Mouse (Mus musculus): ENCODE results near the gene Atg9a. TPM values are rescaled to one million over a fixed set of nuclear protein-coding genes. Genes with fewer than 3 reads are reported as not detected.
"Not testable (repeated sequence)": the region's sequence is repeated elsewhere in the genome, so short reads cannot be mapped to it uniquely, and the experiment has no call there.

The Atg9a gene
- total RNA-seq (2017): 6.8 and 8.5 TPM in 2 replicates

DNA sequence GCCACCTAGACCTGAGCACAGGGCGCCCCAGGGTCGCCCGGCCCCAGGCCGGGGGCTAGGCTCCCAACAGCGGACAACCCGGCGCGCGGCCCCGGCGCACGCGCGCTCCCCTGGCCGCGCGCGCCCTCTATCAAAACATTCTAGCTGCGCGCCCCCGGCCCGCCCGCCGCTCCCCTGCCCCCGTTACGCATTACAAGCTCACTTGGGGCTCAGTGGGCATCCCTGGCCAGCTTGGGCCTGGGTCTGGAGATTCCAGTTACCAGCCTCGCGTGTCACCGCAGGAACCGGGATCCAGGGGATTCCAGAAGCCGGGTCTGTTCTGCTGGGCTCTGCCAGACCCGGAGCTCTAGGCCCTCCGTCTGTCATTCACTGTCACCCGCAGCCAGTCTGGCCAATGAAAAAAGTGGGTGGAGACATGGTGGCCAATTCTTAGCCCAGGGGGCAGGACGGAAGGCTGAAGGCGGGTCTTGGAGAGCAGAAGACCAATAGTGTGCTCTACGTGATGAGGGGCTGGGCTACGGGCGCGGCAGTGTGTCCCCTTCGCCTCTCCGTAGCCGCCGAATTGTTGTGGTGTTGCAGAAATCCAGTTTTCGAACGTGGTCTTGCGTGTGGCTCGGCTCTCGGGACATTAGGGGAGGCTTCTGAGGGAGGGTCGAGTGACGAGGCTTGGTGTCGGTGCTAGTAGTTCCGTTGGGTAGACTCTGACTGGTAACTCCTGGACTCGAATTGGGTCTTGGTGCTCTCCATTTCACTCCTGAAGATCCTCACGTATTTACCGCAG lies at the start of gene Atg9a, which contains the start of gene Ankzf1:
Gene Atg9a, minus strand, starts transcription at position 575 of the 781 bp plus-strand sequence.
Gene Ankzf1, plus strand, starts transcription at position 530 of the 781 bp plus-strand sequence.
- ATAC-seq (replicated peaks; ENCODE audit: low read depth, poor library complexity, severe bottlenecking): peak; percentile 91

DNA sequence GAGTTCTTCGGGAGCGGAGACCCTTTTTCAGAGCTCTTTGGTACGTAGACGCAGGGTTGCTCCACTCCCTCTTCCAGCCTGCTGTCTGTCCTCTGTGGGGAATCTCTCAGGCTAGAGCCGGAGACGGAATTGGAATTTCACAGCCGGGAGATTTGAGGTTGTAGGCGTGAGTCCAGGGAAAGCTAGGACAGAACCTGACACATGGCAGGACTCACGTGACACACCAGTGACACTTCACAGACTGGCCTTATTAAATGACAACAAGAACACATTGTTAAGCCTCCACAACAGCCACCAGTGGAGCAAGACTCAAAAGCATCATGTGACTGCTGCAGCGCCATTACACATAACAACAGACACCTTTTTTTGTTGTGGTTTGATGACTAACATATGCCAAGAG lies 47.6 kb upstream of the Atg9a start:
- ATAC-seq (replicated peaks; ENCODE audit: low read depth, poor library complexity, severe bottlenecking): no peak

DNA sequence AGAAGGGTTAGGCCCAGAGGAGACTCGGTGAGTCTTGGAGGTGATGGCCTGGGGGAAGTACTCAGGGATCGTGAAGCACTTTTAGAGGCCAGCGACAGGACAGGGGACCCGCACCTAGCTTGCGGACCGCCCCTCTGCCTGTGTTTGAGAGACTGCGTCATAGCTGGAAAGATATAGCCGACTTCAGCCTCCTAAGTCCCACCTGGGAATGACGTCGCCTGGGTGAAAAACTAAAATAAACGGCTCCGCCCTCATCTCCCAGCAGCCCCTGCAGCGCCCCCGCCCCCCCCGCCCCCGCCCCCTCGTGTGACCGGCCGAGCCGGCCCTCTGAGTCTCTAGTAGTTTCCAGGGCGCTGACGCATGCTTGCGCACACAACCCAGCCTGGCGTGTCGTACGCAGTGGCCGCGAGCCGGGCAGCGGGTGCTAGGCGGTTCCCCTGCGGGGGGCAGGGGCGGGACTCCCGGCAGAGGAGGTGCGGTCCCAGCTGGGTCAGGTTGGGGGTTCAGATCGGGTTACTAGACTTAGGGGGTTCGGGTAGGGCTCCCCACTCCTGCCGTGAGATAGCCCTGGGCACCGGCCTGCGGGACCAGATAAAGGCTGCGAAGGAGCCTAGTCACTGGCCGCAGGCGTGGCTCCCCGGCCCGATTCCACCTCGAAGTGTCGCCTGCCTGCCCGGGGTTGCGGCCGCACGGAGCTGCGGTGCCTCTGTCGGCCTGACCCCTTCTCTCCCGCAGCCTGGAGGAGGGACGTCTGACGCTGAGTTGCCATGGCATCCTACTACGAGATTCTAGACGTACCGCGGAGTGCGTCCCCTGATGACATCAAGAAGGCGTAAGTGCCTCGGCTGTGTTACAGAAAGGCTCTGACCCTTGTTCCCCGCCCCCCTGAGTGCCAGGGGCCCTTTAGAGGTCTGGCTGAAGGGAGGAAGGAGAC lies 44.4 kb upstream of the Atg9a start, which contains the start of gene Dnajb2:
Gene Dnajb2, plus strand, starts transcription at position 290 of the 934 bp plus-strand sequence.
- peak; percentile 66 for ATAC-seq (replicated peaks; ENCODE audit: low read depth, poor library complexity, severe bottlenecking)

DNA sequence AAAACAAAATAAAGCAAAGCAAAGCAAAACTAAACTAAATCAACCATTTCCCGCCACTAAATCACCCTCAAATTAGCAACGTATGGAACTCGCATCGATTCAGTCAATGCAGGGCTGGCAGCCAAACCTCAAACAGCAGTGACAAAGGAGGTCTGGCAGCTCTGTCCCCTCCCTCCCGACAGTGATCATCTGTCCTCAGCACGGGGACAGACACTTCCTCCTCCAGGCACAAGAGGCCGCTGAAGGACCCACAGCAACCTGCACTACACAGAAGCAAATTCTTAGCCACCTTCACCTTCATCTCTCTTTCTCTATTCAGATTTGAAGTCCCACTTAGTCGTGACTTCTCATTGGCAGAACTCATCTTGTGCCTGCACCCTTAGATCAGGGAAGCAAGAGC lies 42.6 kb upstream of the Atg9a start:
- peak; percentile 75 for ATAC-seq (replicated peaks; ENCODE audit: low read depth, poor library complexity, severe bottlenecking)

DNA sequence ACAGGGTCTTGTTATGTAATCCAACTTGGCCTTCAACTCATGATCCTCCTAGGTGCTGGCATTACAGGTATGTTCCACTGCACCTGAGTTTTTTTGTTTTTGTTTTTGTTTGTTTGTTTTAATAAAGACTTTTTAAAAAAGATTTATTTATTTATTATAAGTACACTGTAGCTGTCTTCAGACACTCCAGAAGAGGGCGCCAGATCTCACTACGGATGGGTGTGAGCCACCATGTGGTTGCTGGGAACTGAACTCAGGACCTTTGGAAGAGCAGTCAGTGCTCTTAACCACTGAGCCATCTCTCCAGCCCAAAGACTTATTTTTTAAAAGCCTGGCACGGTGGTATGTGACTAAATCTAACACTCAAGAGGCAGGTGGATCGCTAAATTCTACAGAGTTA lies 40.5 kb upstream of the Atg9a start:
- not testable (repeated sequence) for ATAC-seq (replicated peaks; ENCODE audit: low read depth, poor library complexity, severe bottlenecking)

DNA sequence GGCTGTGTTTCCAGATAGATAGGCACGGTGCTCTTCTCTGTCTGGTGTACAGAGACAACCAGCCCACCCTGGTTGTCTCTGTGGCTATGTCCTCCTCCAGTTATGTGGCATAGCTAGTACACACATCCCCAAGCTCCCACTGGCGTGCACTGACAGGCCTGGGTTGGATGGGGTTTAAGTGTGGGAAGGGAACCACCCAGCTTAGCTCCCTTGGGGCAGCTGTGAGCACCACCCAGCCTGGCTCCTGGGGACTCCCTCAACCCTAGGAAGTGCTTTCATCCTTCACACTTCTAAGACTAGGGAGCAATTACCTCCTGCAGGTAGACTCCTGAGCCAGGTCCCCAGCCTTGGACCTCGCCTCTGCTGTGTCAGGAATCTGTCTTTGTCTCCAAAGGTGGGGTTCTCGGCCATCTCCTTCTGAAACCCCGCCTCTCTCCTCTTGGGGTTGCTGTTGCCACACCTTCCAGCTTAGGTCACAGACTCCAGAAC lies 39.7 kb upstream of the Atg9a start, which contains the start of gene A630095N17Rik:
Gene A630095N17Rik, minus strand, starts transcription at position 439 of the 489 bp plus-strand sequence.
- no peak for ATAC-seq (replicated peaks; ENCODE audit: low read depth, poor library complexity, severe bottlenecking)

DNA sequence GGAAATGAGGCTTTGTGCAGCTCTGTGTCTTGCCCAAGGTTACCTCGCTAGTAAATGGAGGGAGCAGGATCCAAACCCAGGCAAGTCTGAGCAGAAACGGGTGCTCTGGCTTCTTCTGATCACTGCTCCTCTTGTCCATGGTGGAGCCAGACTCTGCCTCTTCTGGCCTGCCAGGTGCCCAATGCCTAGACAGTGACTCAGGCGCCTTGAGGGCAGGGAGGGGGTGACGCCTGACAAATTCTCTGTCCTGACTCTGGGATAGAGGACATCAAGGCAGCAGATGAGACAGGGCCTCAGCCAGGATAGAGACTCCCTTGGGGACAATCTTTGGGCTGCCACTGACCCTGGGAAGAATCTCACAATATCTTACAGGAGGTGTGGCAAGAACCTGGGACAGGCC lies 39.2 kb upstream of the Atg9a start:
- ATAC-seq (replicated peaks; ENCODE audit: low read depth, poor library complexity, severe bottlenecking): no peak

DNA sequence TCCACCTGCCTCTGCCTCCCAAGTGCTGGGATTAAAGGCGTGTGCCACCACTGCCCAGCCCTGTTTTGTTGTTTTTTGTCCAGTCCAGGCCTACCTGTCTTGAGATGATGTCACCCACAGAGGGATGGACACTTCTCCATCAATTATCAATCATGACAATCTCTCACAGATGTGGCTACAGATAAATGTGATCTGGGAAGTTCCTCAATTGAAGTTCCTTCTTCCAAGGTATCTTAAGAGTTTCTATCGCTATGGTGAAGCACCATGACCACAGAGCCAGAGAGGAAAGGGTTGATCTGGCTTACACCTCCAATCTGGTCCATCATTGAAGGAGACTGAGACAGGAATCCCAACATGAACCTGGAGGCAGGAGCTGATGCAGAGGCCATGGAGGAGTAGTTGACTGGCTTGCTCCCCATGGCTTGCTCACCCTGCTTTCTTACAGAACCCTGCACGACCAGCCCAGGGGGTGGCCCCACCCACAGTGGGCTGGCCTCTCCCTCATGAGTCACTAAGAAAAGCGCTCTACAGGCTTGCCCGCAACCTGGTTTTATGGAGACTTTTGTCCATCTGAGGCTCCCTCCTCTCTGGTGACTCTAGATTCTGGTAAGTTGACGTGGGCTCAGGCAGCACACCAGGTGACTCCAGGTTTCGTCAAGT lies 38.5 kb upstream of the Atg9a start:
- ATAC-seq (replicated peaks; ENCODE audit: low read depth, poor library complexity, severe bottlenecking): peak; percentile 10; the same call in 1 of the 2 replicates

DNA sequence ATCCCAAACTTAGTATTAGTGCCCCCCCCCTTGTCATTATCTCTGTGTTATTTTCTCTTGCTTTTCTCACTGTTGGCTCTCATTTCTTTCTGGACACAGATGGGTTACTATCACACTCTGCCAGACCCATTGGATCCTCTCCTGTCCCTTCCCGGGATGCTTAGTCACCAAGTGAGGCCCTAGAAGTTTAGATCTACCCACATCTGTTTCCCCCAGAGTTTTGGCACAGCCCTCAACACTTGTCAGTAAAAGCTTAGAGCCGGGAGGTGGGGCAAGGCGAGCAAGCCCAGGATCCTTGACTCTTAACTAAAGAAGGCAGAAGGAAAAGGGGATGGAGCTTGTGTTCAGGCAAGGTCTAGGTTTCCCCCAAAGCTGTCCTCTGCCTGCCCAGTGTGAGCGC lies 37.2 kb upstream of the Atg9a start:
- ATAC-seq (replicated peaks; ENCODE audit: low read depth, poor library complexity, severe bottlenecking): peak; percentile 81

DNA sequence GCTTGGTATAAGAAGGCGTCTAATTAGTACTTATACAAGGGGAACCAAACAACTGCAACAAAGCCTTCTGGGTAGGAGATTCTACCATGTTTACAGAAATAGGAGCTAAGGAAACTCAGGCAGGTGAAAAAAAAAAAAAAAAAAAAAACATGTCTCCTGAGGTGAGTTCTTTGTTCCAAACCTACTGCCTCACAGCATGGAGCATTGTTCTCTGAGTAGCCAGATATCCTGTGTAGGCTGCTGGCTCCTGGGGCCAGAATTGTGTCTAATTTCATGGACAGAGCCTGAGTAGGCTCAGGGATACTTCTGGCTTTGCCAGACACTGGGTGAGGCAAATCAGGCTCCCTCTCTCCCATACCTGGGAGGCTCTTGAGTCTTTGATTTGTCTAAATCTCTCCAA lies 35.7 kb upstream of the Atg9a start:
- ATAC-seq (replicated peaks; ENCODE audit: low read depth, poor library complexity, severe bottlenecking): no peak

DNA sequence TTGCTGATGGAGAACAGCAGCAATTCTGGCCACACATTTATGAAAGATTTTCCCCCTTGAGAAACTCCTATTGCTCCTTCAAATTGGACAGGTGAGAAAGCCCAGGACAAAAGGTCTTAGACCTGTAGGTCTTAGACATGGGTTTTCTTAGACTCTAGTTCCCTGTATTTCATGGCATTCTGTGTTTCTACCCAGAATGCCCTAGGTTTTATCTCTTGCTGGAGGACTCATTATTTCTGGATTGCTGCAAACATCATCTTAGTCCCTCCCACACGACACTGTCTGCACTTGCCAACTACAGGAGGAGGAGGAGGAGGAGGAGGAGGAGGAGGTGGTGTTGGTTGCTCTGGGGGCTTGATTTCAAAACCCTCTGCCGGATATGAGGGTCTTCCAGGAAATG lies 34.1 kb upstream of the Atg9a start:
- no peak for ATAC-seq (replicated peaks; ENCODE audit: low read depth, poor library complexity, severe bottlenecking)

DNA sequence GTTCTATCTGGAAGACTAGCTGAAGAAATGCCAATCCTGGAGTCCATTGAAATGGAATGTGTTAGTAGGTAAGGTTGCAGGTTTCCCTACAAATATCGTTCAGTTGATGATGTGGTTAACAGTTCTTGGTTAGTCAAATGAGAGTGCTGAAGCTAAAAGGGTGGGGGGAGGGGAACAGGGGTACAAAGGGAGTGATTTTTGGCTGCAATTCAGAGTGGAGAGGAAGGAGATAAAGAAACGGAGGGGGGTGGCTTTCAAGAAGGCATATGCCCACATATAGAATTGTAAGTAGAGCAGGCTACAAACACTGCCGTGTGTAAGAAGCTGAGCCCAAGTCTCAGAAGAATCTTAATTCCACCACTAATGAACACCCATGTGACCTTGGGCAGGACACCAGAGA lies 33.5 kb upstream of the Atg9a start:
- no peak for ATAC-seq (replicated peaks; ENCODE audit: low read depth, poor library complexity, severe bottlenecking)

DNA sequence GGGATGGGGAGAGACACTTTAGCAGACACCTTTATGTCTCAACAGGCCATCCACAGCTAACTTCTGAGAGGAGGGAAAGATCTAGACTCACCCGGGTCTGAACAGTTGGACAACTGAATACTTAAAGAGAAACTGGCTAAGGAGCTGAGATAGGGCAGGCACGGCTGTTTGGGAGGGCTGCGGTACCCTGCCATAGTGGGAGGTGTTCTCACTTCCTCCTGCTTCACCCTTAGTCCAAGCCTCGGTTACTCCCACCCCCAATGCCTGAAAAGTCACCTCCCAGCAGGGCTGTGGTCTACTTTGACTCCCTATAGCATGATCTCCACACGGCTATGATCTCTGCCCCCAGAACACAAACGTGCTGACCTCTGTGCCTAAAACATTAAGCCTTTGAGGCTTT lies 31.5 kb upstream of the Atg9a start:
- peak; percentile 65 for ATAC-seq (replicated peaks; ENCODE audit: low read depth, poor library complexity, severe bottlenecking)

DNA sequence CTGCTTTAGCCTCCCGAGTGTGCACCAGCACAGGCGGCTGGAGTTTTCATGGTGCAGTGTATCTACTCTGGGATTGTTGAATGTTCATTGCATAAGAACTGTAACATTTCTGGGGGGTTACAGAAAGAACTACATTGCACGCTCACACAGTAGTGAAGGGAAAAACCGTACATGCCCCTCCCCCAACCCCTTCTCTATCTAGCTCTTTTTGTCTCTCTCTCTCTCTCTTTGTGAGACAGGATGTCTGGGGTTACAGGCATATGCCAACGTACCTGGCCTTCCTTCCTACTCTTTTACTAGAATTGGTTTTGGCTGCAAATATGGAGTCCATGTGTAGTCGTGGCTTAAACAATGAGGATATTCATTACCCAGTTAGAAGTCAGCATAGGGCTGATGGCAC lies 30.9 kb upstream of the Atg9a start:
- ATAC-seq (replicated peaks; ENCODE audit: low read depth, poor library complexity, severe bottlenecking): no peak

DNA sequence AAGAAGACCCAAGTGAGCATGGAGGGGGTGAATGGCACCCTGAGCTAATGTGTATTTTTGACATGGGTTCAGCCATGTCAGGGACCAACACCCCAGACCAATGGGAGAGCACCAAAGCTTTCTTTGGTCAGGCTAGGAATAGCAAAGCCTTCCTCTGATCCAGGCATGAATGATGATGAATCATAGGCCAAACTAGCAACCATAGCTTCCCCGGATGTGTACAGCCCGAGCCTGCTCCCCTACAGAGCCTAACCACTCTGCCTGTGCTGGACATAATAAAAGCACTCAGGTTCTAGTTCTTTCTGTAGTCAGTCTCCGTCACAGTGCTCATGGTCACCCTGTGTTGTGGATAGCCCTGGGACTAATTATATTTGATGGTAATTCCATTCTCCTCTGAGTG lies 29.5 kb upstream of the Atg9a start:
- ATAC-seq (replicated peaks; ENCODE audit: low read depth, poor library complexity, severe bottlenecking): no peak

DNA sequence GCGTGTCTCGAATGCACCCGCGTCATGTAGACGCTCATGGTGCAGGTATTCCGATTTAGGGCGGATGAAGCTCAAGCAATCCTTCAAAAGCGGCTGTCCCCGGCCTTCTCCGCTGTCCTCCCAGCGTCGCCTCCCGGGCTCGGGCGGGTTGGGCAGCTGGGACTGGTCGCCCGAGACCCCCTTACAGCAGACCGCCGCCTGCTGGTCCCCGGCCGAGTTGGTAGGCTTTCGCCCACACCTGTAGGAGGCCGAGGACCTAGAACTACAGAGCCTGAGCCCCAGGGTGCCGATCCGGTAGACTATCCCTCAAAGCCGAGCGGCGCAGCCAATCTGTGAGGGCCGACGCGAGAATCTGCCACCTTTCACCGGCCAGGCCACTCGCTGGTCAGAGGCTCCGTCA lies 27.5 kb upstream of the Atg9a start, which contains the start of gene Tuba4a:
Gene Tuba4a, minus strand, starts transcription at position 335 of the 400 bp plus-strand sequence.
- ATAC-seq (replicated peaks; ENCODE audit: low read depth, poor library complexity, severe bottlenecking): no peak

DNA sequence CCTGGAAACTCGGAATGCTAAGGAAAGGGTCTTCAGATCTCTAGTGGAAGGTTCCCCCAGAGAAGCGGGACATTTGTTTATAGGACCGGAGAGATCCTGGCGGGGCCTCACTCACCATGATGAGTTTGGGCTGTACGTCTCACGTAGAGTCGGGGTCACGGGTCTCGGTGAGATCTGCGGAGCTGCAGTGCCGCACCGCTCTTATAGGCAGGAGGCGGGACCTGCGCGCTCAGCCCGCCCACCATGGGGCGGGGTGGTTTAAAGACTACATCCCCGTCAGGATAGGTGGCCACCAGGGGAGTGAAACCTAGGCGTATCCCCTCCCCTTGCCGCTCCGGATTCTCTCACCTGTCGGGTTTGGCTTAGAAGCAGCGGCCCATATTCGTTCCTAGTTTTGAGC lies 27.1 kb upstream of the Atg9a start:
- ATAC-seq (replicated peaks; ENCODE audit: low read depth, poor library complexity, severe bottlenecking): peak; percentile 70

DNA sequence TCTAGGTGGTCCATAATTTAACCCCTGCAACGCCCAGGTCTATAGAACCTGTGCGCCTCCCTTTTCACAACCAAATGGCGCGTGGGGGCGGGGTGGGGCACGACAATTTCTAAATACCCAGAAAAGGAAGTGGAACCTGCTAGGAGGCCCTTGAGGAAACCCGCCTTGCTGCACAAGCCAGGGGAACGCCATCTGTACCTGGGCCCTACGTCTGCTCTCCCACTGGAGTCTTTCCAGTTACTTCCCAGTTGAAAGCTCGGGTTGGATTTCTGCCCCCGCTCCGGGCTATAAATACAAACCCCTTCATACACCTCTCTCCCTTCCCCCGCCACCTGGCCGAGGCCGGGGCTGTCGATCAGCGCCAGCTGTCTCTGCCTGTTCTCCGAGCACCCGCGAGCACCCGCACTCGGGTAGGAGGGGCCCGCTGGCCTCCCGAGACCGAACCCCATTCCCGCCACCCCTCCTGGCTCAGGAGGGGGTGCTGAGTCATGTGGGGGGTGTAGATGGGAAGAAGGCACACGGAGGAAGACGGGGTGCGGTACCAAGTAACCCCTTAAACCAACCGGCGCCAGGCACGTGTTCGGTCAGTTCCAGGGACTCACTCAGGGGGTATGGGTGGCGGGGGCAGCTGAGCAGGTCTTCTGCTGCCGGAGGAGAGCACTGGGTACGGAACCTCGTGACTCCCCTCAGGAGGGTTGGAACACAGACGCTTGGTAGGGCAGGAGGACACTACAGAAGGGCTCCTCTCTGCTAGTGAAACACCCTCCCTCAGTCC lies 26.4 kb upstream of the Atg9a start:
- ATAC-seq (replicated peaks; ENCODE audit: low read depth, poor library complexity, severe bottlenecking): peak; percentile 24

DNA sequence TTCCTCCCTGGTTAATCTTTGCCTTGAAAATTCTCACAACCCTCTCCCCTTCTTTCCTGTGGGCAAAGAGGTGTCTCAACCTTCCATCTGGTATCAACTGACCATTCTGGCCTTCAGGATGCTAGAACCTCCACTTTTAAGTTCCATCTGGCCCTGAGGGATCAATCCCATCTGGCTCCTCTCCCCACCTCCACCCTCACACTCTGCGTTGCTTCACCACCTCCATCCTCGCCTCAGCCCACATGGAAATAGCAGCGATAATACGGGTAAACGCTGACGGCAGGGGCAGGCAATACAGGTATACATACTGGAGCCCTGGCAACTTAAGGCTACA lies 25.9 kb upstream of the Atg9a start:
- no peak for ATAC-seq (replicated peaks; ENCODE audit: low read depth, poor library complexity, severe bottlenecking)
